Mouse (Mus musculus) gastrocnemius, postnatal 4 days (tissue): ENCODE data around the gene Mmp23. TPM values are rescaled to one million over a fixed set of nuclear protein-coding genes. Genes with fewer than 3 reads are reported as not detected.
A peak's percentile ranks its signal among the peaks of the same experiment; 100 is the strongest.
"Not testable (repeated sequence)": the region's sequence is repeated elsewhere in the genome, so short reads cannot be mapped to it uniquely, and the experiment has no call there.

Source experiments
- DNase-seq, 2 experiments: peaks; one replicate each; pipeline ENCODE4 v3.0.0; 2021 to 2022; ENCODE audit warnings: low spot score in 2 of 2, mixed read lengths in 2 of 2
- long read RNA-seq, 2 experiments: library from polyadenylated mRNA; stranded (forward); transcript quantifications; one replicate each; pipeline ENCODE4 v2.0.0; 2021
- total RNA-seq, 2 experiments: library from RNA; stranded (reverse); gene quantifications; 2 replicates each; pipeline ENCODE4 v1.2.3; 2021

The Mmp23 gene
- 10 to 100 TPM; 30.1 to 37.9 TPM for total RNA-seq
- long read RNA-seq, experiment 1, transcript Mmp23-201 (8 exons, 1,434 nt): major isoform, 15 of 28 reads
- long read RNA-seq, experiment 1, partial matches to known transcripts: 2 of 28 reads
- long read RNA-seq, experiment 1, other reads (novel, unspliced or antisense): 11 of 28 reads
- long read RNA-seq, experiment 2, transcript Mmp23-201 (8 exons, 1,434 nt): major isoform, 16 of 31 reads
- long read RNA-seq, experiment 2, partial matches to known transcripts: 6 of 31 reads
- long read RNA-seq, experiment 2, other reads (novel, unspliced or antisense): 9 of 31 reads

DNA sequence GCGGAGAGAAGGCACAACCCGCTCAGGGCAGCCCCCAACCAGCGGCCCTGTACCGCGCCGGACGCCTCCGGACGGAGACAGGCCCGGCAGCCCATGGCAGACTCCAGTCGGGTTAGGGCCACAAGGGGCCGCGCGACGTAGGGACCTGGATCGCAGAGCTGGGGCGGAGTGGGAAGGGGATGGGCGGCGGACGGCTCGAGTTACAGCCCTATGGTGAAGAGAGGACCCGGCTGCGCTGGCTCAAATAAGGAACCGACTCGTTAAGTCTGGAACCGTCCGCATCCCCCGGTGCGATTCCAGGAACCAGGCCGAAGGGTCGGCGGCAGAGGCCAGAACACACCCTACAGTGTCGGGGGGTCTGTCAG lies at the start of gene Mmp23:
Gene Mmp23, minus strand, starts transcription at position 299 of the 365 bp plus-strand sequence.
- peak; percentile 50 to 72 for DNase-seq

DNA sequence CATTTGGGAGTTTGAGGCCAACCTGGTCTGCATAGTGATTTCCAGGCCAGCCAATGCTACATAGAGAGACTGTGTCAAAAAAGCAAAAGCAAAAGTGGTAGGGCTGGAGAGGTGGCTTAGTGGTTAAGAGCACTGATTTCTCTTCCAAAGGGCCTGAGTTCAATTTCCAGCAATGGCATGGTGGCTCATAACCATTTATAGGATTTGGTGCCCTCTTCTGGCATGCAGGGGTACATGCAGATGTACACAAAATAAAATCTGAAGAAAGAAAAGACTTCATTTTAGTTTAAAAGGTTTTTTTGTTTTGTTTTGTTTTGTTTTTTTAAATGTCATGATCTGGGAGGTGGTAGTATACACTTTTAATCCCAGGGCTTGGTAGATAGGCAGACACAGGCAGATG lies 47.2 kb upstream of the Mmp23 start:
- DNase-seq: no peak

DNA sequence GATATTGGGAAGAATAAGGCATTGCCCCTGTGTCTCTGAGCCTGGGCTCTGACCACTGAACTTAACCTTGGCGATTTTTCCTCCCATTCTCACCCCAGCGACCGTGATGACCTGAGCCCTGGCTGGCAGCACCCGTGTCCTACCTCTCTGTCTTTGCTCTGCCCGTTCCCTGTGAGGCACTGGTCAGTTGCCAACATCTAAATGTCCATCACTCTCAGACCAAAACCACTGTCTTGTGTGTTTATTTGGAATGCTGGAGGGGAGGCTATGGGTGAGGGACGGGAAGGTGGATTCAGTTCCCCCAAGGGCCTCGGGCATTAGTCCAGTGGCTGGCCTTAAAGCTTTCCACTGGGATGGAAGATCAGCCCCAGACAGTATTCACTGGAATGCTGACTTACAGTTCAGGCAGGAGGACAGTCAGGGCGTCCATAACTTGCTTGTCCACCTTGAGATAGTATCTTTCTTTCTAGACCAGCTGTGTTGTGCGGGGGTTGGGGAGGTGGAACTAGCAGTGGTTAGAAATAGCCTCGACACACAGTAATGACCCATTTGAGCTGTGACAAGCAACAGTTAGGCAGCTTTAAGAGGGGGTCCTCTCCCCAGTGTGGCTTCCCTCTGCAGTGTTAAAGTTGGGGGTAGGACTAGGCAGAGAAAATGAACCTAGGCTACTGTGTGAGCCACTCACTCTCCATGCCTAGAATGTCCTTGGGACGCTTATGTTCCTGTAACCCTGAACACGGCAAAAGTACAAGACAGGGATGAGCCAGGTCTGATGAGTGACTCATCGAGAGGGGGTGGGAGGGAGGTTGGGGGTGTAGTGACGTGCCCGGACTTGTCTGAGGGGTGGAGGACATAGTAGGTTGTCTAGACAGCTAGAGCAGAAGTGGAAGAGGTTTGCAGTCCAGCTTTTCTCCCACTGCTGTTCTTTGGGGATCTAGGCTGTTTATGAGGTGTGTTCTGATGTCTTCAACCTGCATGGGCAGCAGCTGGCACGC lies 43.4 kb upstream of the Mmp23 start:
- DNase-seq: no peak

DNA sequence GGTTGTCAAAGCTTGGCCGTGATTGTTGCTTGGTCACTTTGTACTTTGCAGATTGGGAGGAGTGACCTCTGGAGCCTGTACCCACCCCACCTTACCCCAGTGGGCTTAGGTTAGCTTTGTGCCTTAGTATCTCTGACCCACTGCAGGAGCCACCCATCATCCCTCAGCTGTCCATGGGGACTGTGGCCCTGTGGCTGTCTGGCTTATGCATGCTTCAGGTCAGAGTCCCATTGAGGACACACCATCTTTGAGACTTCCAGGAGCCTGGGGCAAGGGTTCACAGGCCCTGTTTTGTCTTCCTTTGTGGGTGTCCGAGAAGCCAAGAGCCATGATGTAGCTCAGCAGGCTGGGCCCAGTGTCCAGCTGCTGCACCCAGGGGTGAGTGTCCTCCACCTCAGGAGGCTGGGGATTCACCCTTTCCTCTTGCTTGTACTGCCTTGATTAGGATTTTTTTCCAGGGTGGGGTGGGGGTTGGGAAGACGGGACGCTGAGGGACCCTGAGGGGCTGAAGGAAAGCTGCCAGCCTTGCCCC lies 42.4 kb upstream of the Mmp23 start:
- no peak for DNase-seq

GRCm38 (mm10) chr4:155694482-155695401 lies 41.6 kb upstream of the Mmp23 start:
- peak; percentile 54 to 70 for DNase-seq

DNA sequence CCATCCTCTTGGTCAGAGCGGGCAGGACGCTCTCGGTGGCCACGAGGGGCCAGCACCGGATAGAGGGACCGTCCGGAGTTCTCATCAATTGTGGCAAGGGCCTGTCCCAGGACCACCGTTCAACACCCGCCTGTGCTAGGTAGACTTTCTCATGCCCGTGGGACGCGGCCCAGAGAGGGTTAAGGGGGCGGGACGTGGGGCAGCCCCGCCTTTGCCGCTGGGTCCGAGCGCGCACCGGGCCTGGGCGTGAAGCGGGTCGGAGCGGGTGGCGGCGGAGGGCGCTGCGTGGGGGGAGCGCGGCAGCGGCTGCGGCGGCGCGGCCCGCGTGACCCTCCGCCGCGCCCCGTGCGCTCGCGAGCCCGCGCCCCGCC lies 40.9 kb upstream of the Mmp23 start, which contains the start of gene Fndc10:
Gene Fndc10, plus strand, starts transcription at position 232 of the 371 bp plus-strand sequence.
- peak in 1 of 2 experiments; percentile 69 for DNase-seq

DNA sequence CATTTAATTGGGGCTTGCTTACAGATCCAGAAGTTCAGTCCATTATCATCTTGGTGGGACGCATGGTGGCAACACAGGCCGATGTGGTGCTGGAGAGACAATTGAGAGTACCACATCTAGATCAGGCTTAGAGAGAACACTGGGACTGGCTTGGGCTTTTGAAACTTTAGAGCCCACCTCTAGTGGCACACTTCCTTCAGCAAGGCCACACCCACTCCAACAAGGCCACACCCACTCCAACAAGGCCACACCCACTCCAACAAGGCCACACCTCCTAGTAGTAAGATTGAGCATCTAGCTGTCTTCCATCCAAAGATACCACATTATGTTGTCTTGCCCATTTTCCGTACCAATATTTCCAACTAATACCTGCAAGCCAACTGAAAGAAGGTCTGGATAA lies 39.2 kb upstream of the Mmp23 start:
- no peak for DNase-seq

DNA sequence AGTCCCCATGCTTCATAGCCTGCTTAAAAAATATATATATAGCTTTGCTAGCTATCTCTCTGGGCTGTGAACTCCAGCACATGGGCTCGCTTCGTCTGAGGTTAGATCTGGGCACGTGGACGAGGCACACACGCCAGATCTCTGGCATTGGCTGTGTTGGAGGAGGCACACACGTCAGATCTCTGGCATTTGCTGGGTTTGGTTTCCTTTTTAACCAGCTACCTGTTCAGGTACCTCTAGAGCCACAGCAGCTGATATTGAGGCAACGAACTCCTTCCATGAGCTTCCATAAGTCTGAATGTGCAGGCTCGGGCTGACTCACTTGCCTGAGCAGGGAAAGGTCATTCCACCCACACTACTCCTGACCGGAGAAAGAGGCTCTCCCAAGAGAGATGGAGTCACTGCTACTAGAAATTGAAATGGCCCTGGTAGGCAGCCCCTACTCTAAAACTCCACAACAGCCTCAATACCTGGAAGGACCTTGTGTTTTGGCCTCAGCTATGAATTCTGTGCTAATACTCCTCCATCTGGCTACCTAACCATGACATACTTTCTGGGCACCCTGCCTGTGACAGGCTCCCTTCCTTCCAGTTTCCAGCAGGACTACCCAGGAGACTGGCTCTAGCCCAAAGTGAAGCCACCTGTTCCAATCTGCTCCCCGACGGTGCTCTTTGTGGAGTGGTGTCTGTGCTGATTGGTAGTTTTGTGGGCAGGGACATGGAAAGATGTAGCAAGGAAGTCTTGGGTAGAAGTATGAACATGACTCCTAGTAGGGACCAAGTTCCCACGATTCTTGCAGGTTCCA lies 37.6 kb upstream of the Mmp23 start:
- DNase-seq: no peak

DNA sequence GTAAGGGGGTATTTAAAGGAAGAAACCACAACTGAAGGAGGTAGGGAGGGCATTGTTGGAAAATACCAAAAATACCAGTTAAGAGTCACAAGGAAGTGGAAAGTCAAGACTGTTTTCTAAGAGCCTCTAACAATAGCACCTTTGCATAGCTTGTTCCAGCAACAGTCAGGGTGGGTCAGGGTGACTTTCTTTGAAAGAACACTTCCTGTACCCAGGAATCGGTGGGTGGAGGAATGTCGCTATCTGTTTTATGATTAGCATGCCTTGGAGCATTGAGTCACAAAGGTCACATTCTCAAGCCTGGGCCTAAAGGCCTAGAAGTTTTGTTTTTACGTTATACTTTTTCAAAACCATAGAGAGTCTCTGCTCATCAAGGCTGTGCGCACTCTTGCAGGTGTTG lies 34.6 kb upstream of the Mmp23 start:
- not testable (repeated sequence) for DNase-seq

DNA sequence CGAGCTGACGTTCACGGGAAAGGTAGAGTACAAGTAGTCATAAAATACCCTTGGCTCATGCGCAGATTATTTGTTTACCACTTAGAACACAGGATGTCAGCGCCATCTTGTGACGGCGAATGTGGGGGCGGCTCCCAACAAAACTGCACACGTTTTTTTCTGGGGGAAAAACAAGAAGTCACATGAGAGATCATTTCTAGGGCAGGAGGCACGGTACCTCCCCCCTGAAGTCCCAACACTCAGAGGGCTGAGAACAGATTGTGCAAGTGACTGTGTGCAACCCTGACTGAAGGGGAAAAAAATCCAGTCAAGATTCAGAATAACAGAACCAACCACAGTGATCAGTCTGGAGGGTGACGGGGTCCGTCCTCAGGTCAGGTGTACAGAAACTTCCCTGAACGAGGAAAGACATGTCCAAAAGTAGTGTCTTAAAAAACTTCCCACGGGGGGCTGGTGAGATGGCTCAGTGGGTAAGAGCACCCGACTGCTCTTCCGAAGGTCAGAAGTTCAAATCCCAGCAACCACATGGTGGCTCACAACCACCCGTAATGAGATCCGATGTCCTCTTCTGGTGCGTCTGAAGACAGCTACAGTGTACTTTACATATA lies 30.6 kb upstream of the Mmp23 start:
- DNase-seq: not testable (repeated sequence)

DNA sequence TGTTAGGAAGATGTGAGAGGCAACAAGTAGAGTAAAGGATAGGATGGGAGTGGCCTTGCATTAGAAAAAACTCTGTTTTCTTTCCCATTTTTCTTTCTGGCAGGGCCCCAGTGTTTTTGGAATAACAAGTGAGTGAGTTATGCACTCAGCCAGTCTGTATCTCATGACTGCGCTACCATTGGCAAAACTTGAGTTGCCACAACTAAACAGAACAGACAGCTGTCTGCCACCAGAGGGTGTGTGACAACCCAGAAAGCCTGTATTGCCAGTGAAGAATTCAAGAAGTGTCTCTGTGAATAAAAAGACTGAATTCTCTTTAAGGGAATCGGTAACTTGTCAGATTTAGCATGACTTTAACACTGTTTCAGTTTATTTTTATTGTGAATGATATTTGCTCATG lies 22.8 kb upstream of the Mmp23 start:
- DNase-seq: no peak

GRCm38 (mm10) chr4:155672082-155672481 lies 18.9 kb upstream of the Mmp23 start:
- DNase-seq: no peak

DNA sequence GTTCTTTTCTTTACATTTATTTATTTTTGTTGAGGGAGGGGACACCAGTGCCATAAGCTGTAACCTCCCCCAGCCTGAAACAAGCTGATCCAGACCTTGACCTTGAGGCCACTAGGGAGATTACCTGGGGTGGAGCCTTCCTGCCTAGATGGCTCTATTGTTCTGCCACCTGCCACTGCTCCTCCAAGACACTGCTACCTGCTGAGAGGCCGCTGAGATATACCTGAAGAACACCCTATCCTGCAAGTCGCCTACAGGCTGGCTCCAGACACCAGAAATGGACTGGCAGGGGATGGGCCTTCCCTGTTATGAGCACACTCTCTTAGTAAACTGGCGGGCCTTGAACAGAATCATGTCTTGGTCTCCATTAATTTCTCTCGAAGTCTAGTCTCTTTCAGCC lies 17.1 kb upstream of the Mmp23 start:
- DNase-seq: not testable (repeated sequence)

GRCm38 (mm10) chr4:155669598-155670075 lies 16.5 kb upstream of the Mmp23 start:
- no peak for DNase-seq

DNA sequence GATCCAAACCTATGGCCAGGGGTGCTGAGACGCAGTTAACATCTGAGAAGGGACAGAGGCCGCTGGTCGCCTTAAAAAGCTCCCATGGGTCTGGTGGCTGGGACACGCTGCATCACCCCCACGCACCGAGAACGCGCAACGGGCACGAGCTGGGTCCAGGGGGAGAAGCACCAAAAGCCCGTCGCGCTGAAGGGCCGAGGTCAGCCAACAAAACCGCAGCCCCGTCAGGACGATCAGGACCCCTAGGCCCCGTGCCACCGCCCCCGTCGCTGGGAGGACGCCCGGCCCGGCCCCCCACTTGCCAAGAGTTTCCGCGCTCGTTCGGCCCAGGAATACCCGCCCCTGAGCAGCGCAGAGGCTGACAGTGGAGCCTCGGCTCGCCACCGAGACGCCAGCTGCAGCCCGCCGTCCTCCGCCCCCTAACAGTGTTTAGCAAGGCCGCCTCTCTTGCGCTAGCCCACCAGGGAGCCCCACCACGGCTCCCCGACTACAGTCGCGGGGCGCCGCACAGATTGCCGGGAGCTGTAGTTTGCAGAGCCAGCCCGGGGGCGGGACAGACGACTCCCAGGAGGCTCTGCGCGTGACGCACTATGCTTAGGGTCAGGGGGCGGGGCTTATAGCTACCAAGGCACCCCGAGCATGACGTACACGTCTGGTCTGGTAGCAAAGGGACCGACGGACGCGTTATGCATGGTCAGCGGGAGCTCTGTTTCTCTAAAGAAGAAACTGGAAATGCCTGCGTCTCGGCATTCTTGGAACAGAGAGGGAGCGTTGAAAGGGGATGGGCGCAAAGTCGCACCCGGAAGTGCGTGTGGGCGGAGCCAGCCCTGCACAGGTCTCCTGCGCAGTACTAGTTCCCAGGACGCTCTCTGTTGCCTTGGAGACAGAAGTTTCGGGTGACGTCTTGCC lies 15.8 kb upstream of the Mmp23 start, which contains the start of gene Mib2:
Gene Mib2, minus strand, starts transcription at position 510 of the 909 bp plus-strand sequence.
- peak; percentile 90 to 98 for DNase-seq

DNA sequence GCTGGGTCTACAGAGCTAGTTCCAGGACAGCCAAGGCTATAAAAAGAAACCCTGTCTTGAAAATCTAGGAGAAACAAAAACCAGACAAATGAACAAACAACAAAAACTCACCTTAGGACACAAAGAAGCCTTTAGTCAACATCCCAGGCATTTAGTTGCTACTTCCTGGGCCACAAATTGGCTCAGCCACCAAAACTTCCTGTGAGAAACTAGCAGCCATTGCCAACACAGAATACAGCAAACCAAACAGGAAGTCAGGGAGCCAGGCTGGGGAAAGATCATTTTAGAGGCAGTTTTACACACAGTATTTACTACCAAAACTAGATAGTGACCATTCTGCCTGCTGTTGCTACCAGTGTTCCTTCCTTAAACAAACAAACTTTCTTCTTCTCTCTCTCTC lies 13.7 kb upstream of the Mmp23 start:
- no peak for DNase-seq

GRCm38 (mm10) chr4:155660641-155661040 lies 7.5 kb upstream of the Mmp23 start:
- no peak for DNase-seq

GRCm38 (mm10) chr4:155658961-155659360 lies 5.8 kb upstream of the Mmp23 start:
- peak in 1 of 2 experiments; percentile 23 for DNase-seq
